Mouse (Mus musculus) cortical plate, adult 2 months (tissue): ENCODE results near the gene Gm572.

Experiments
- CTCF ChIP-seq: fragments of 200-500 bp; IDR thresholded peaks from 2 replicates; pipeline ENCODE4 v1.5.1; 2011; ENCODE audit warnings: mild to moderate bottlenecking, control low read depth, low read length; ENCODE audit not compliant: insufficient read depth; ENCODE audit errors: extremely low read depth
- POLR2A ChIP-seq: fragments of 200-500 bp; IDR thresholded peaks from 2 replicates; pipeline ENCODE4 v1.6.1; 2011; ENCODE audit warnings: mild to moderate bottlenecking, low read length, control low read depth; ENCODE audit not compliant: insufficient read depth; ENCODE audit errors: extremely low read depth

GRCm38 (mm10) chr4:148607758-148608157 lies 35.4 kb upstream of the Gm572 start:
- peak; percentile 85 for TF ChIP-seq CTCF
- TF ChIP-seq POLR2A: no peak
